Mouse (Mus musculus) spleen, postnatal 36 days (tissue): ENCODE measurements at regions not wholly inside any gene's neighbourhood (a gene's known extent, or its start where the extent isn't known, plus 50 kb on each side); places are given as distances from the start of the nearest gene placed in this dataset.

Experiments
- DNase-seq, 2 experiments: peaks; one replicate each; pipeline ENCODE4 v3.0.0; 2022; ENCODE audit warnings: low spot score in 2 of 2, mixed read lengths in 1 of 2

GRCm38 (mm10) chr4:55134339-55134738 is 189.5 kb downstream of the Zfp462 start:
- DNase-seq: no peak

GRCm38 (mm10) chr4:55134791-55135190 is 189.9 kb downstream of the Zfp462 start:
- no peak for DNase-seq

- DNase-seq: no peak
Observed at GRCm38 (mm10) chr4:55136283-55136682, 191.4 kb downstream of the Zfp462 start.

GRCm38 (mm10) chr4:55137781-55138394 is 193.0 kb downstream of the Zfp462 start:
- no peak for DNase-seq

- no peak for DNase-seq
Observed at GRCm38 (mm10) chr4:55141317-55141716, 196.5 kb downstream of the Zfp462 start.

- DNase-seq: no peak
Observed at GRCm38 (mm10) chr4:55141923-55142732, 197.3 kb downstream of the Zfp462 start.

GRCm38 (mm10) chr4:55143400-55143799 is 198.6 kb downstream of the Zfp462 start:
- DNase-seq: no peak

GRCm38 (mm10) chr4:55144995-55145394 is 200.1 kb downstream of the Zfp462 start:
- DNase-seq: no peak

- DNase-seq: no peak
Observed at GRCm38 (mm10) chr4:55145968-55146367, 201.1 kb downstream of the Zfp462 start.

- DNase-seq: no peak
Observed at GRCm38 (mm10) chr4:55148380-55148779, 201.5 kb upstream of the Rad23b start.

GRCm38 (mm10) chr4:55154556-55154955 is 195.3 kb upstream of the Rad23b start:
- no peak for DNase-seq

- DNase-seq: no peak
Observed at GRCm38 (mm10) chr4:55158166-55158739, 191.6 kb upstream of the Rad23b start.

GRCm38 (mm10) chr4:55166266-55166665 is 183.6 kb upstream of the Rad23b start:
- DNase-seq: no peak

- no peak for DNase-seq
Observed at GRCm38 (mm10) chr4:55169063-55169462, 180.8 kb upstream of the Rad23b start.

- DNase-seq: no peak
Observed at GRCm38 (mm10) chr4:55172334-55172891, 177.4 kb upstream of the Rad23b start.

- DNase-seq: no peak
Observed at GRCm38 (mm10) chr4:55176026-55176425, 173.8 kb upstream of the Rad23b start.

- DNase-seq: no peak
Observed at GRCm38 (mm10) chr4:55179456-55179855, 170.4 kb upstream of the Rad23b start.

- DNase-seq: no peak
Observed at GRCm38 (mm10) chr4:55183519-55183918, 166.3 kb upstream of the Rad23b start.

GRCm38 (mm10) chr4:55188716-55189115 is 161.1 kb upstream of the Rad23b start:
- no peak for DNase-seq

GRCm38 (mm10) chr4:55190586-55190985 is 159.3 kb upstream of the Rad23b start:
- DNase-seq: no peak

GRCm38 (mm10) chr4:55194061-55194460 is 155.8 kb upstream of the Rad23b start:
- DNase-seq: no peak

- no peak for DNase-seq
Observed at GRCm38 (mm10) chr4:55194552-55194951, 155.3 kb upstream of the Rad23b start.
